Mouse (Mus musculus) adrenal gland, adult 8-10 months (tissue): ENCODE measurements around the gene Hoxc9. TPM values are rescaled to one million over a fixed set of nuclear protein-coding genes. Genes with fewer than 3 reads are reported as not detected.

ENCODE experiments used
- DNase-seq: peaks from one replicate; pipeline ENCODE4 v3.0.0; 2022
- total RNA-seq, 4 experiments: library from RNA; stranded (reverse); gene quantifications; 2 replicates each; pipeline ENCODE4 v1.2.4; 2022

Hoxc9 gene
- total RNA-seq, 4 experiments from 2014 or later, result 0.52 to 0.99 (median 0.83) TPM

- DNase-seq, result no peak
Observed at GRCm38 (mm10) chr15:102956906-102957305, 19.3 kb upstream of the Hoxc9 start.

GRCm38 (mm10) chr15:102959663-102960191 lies 16.5 kb upstream of the Hoxc9 start:
- no peak for DNase-seq

- no peak for DNase-seq
Observed at GRCm38 (mm10) chr15:102961728-102962127, 14.5 kb upstream of the Hoxc9 start.

GRCm38 (mm10) chr15:102962492-102962891 lies 13.7 kb upstream of the Hoxc9 start:
- no peak for DNase-seq

- DNase-seq, result no peak
Observed at GRCm38 (mm10) chr15:102963259-102963658, 13.0 kb upstream of the Hoxc9 start.

GRCm38 (mm10) chr15:102963671-102964640 lies 12.3 kb upstream of the Hoxc9 start:
- no peak for DNase-seq

- no peak for DNase-seq
Observed at GRCm38 (mm10) chr15:102965003-102965891, 11.0 kb upstream of the Hoxc9 start.

GRCm38 (mm10) chr15:102965892-102966775 lies 10.1 kb upstream of the Hoxc9 start:
- DNase-seq, result peak; percentile 73

- DNase-seq, result no peak
Observed at GRCm38 (mm10) chr15:102966776-102967311, 9.4 kb upstream of the Hoxc9 start, which contains the start of gene Hoxc10. Gene Hoxc10, plus strand, starts transcription at chr15:102966796.

GRCm38 (mm10) chr15:102967312-102967510 lies 9.0 kb upstream of the Hoxc9 start, which contains the start of gene Hoxc5:
Gene Hoxc5, plus strand, starts transcription at chr15:102967443.
- DNase-seq, result no peak

GRCm38 (mm10) chr15:102967511-102968397 lies 8.5 kb upstream of the Hoxc9 start:
- no peak for DNase-seq

- no peak for DNase-seq
Observed at GRCm38 (mm10) chr15:102969296-102969695, 6.9 kb upstream of the Hoxc9 start.

GRCm38 (mm10) chr15:102970740-102971139 lies 5.5 kb upstream of the Hoxc9 start:
- no peak for DNase-seq

- DNase-seq, result no peak
Observed at GRCm38 (mm10) chr15:102972254-102972653, 4.0 kb upstream of the Hoxc9 start.

GRCm38 (mm10) chr15:102972753-102973152 lies 3.5 kb upstream of the Hoxc9 start:
- DNase-seq, result no peak

GRCm38 (mm10) chr15:102975034-102975433 lies 1.2 kb upstream of the Hoxc9 start:
- no peak for DNase-seq

GRCm38 (mm10) chr15:102975688-102976111 lies 539 bp upstream of the Hoxc9 start:
- DNase-seq, result no peak

GRCm38 (mm10) chr15:102976631-102977422 lies 588 bp downstream of the Hoxc9 start:
- DNase-seq, result no peak

- DNase-seq, result no peak
Observed at GRCm38 (mm10) chr15:102977423-102977974, 1.3 kb downstream of the Hoxc9 start.
